Mouse (Mus musculus): ENCODE data around the gene Lef1. TPM values are rescaled to one million over a fixed set of nuclear protein-coding genes. Genes with fewer than 3 reads are reported as not detected.

Gene Lef1
- polyA plus RNA-seq, 1 experiment from 2014 or later, result 6.5 TPM

Other genes with a start within 250 kb of the Lef1 start
- 155 and 189 TPM in 2 replicates for gene Hadh, start 161.6 kb downstream of the Lef1 start, polyA plus RNA-seq (2015; fragmentation: Nextera tagmentation; extraction: Ambion mirVana)
- 9.4 and 11.9 TPM in 2 replicates for gene Cyp2u1, start 192.8 kb downstream of the Lef1 start, polyA plus RNA-seq (2015; fragmentation: Nextera tagmentation; extraction: Ambion mirVana)

Measured in heart, embryonic 15.5 days (tissue).